Mouse (Mus musculus) spleen, postnatal 4 days (tissue): ENCODE measurements around the gene Chst8.

Experiments used
- DNase-seq, 2 experiments: peaks; one replicate each; pipeline ENCODE4 v3.0.0; 2022; ENCODE audit warnings: low spot score in 2 of 2

Chst8 gene

GRCm38 (mm10) chr7:34667874-34668273 lies 144.6 kb downstream of the Chst8 start:
- no peak for DNase-seq

GRCm38 (mm10) chr7:34663145-34663544 lies 149.4 kb downstream of the Chst8 start:
- no peak for DNase-seq

- DNase-seq, result no peak
Observed at GRCm38 (mm10) chr7:34662227-34662626, 150.3 kb downstream of the Chst8 start.

- DNase-seq, result no peak
Observed at GRCm38 (mm10) chr7:34659386-34660085, 153.0 kb downstream of the Chst8 start.

- no peak for DNase-seq
Observed at GRCm38 (mm10) chr7:34656632-34657031, 155.9 kb downstream of the Chst8 start, which contains the start of gene Kctd15. Gene Kctd15, minus strand, starts transcription at chr7:34656732.

- DNase-seq, result peak; percentile 56 to 87
Observed at GRCm38 (mm10) chr7:34655086-34655839, 157.2 kb downstream of the Chst8 start.

GRCm38 (mm10) chr7:34654441-34655085 lies 157.9 kb downstream of the Chst8 start:
- no peak for DNase-seq

- DNase-seq, result no peak
Observed at GRCm38 (mm10) chr7:34653731-34654440, 158.6 kb downstream of the Chst8 start.

- no peak for DNase-seq
Observed at GRCm38 (mm10) chr7:34652751-34653502, 159.6 kb downstream of the Chst8 start.

GRCm38 (mm10) chr7:34651381-34651780 lies 161.1 kb downstream of the Chst8 start:
- DNase-seq, result no peak

- no peak for DNase-seq
Observed at GRCm38 (mm10) chr7:34647052-34647451, 165.5 kb downstream of the Chst8 start.

GRCm38 (mm10) chr7:34646144-34646795 lies 166.2 kb downstream of the Chst8 start:
- DNase-seq, result no peak

- DNase-seq, result no peak
Observed at GRCm38 (mm10) chr7:34645623-34646022, 166.9 kb downstream of the Chst8 start.

- no peak for DNase-seq
Observed at GRCm38 (mm10) chr7:34644591-34644990, 167.9 kb downstream of the Chst8 start.

- no peak for DNase-seq
Observed at GRCm38 (mm10) chr7:34643329-34643728, 169.2 kb downstream of the Chst8 start.

- DNase-seq, result no peak
Observed at GRCm38 (mm10) chr7:34641968-34642367, 170.5 kb downstream of the Chst8 start.

- DNase-seq, result no peak
Observed at GRCm38 (mm10) chr7:34639798-34640197, 172.7 kb downstream of the Chst8 start.

GRCm38 (mm10) chr7:34636661-34637060 lies 175.8 kb downstream of the Chst8 start:
- DNase-seq, result no peak

- DNase-seq, result no peak
Observed at GRCm38 (mm10) chr7:34632966-34633742, 179.4 kb downstream of the Chst8 start.
